Mouse (Mus musculus): ENCODE data around the gene Mrm3.
A peak's percentile ranks its signal among the peaks of the same experiment; 100 is the strongest.

The Mrm3 gene

DNA sequence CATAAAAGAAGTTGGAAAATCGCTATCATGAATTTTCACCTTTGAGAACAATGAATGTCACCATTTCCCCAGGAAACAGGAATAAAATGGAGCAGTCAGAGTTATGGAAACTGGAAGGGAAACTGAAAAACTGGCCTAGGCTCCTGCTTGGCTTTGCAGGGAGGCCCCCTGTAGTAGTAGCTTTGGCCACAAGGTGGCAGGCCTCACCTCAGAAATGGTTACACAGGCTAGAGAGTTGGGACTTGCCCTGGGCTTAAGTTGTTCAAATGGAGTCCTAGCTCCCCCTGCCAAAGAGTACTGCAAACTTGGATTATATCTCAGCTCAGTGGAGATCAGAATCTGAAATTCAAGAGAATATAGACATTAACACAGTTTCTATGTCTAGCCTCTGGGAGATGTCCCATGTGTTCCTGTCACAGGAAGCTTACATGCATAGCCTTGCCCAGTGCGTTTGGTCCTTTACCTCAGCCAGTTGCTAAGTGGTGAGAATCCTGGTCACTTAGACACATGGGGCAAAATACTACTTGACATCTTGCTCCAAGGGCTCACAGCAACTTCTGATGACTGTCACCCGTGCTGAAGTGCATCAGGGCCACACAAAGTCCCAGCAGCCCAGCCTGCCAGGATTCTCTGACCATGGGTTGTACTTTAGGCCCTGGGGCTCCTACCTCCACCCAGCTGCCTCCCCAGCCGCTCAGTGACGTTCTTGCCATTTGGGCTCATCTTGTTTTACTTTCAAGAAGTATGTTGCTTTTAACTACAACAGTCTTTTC lies 9.8 kb downstream of the Mrm3 start:
- peak; percentile 84 to 93 for DNase-seq

GRCm38 (mm10) chr11:76253918-76254264 lies 10.4 kb downstream of the Mrm3 start:
- no peak for DNase-seq

- DNase-seq, result no peak
These were observed 12.0 kb downstream of the Mrm3 start for GRCm38 (mm10) chr11:76255431-76256001.

- no peak for DNase-seq
These were observed 12.6 kb downstream of the Mrm3 start for GRCm38 (mm10) chr11:76256129-76256528.

DNA sequence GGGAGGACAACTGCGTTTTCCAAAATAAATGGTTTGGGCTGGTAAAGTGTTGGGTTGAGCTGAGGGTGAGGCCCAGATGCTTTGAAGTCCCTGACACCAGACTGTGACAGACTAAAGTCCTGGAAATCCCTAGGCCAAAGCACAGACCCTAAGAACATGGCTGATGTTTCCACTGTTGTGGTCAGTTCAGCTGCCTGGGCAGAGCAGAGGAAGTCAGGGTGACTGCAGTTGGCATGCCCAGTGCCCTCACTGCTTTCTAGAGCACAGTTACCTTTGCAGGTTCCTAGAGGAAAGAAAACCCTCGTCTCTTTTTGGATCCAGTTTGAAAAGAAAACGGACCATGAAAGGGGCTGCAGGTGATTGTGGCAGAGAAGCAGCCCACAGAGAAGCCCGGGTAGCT lies 13.9 kb downstream of the Mrm3 start:
- no peak for DNase-seq

- DNase-seq, result no peak
These were observed 15.0 kb downstream of the Mrm3 start for GRCm38 (mm10) chr11:76258511-76258910.

DNA sequence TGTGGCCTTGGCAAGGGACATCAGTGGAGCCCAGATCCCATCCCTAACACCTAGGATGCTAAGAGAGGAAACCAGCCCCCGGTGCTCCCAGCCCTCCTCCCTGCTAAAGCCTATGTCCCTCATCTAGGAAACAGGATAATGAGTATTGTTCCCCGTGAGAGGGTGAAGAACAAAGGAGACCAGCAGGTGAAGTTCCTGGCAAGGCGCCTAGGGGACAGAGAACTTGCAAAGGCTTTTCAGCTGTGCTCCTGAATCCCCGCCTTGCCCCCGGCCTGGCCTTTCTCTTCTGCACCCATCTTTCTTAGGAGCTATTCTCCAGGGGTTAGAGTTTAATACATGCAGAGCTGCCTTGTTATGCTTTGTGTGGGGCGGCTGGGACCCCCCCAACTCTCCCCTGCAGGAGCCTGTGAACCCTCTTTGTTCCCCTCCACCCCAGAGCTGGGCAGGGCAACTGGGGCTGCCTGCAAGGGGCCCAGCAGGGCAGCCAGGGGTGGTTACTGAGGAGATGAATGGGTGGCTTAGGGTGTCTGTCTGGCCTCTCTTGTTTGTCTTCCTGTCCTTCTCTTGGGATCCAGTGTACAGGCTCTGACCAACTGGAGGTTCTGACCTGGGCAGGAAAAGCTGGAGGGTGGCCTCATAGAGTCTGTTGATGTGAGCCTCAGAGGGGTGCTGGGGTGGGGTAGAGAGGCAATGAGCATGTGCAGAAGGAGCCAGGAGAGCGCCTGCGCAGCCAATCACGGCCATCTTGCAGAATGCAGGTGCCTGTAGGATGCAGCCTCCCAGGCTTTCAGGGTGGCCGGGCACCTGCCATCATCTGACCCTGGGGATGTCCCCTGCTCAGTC lies 16.9 kb downstream of the Mrm3 start:
- DNase-seq, result no peak

- peak; percentile 30 to 61 for DNase-seq
These were observed 17.7 kb downstream of the Mrm3 start for GRCm38 (mm10) chr11:76261224-76261623.

DNA sequence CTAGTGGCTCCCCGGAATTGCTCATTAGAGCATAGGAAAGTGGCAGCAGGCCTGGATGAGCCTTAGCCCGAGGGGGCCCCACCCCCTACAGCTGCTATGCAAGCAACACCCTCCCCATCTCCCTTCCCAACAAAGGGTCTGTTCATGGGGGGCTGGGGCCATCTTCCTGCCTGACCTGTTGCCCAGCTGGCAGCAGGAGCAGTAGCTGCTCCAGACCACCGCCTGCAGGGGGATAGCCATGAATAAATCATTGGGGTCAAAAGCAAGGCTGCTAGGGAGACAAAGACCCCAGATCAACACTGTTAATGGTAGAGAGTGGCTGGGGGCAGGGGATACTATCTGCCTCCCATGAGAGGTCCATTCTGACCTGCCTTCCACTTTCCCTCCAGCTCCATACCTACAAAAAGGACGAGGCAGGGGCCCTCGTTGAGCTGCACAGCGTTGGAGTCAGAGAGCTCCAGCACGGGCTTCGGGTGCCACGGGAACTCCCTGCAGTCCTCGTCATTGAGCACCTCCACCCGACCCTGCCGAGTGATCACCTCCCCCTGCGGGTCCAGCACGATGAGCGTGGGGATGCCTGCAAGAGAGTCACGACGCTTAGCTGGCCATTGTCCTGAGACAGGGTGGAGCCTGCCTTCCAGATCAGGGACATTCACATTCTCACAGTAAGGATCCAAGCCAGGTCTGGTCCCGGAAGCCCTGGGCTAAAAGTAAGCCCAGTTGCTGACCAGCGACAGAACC lies 19.3 kb downstream of the Mrm3 start:
- no peak for DNase-seq

DNA sequence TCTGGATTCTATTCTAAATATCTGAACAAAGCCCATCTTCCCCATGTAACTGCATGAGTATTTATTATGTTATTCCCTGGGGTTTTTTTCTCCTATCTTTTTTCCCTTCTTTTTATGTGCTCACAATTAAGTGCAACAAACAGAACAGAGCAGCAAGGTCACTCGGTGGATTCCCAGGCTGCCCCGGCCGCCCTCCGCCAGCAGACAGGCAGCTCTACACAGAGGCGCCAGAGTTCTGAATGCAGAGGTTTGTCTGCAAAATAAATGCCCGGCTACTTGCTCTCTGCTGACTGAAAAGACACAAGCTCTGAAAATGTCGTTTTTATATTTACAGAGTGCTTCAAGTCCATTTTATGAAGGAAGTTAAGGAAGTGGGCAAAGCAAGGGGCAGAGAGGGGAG lies 24.0 kb downstream of the Mrm3 start:
- DNase-seq, result no peak

GRCm38 (mm10) chr11:76268001-76268459 lies 24.5 kb downstream of the Mrm3 start:
- DNase-seq, result no peak

GRCm38 (mm10) chr11:76268521-76269065 lies 25.1 kb downstream of the Mrm3 start:
- DNase-seq, result no peak

GRCm38 (mm10) chr11:76272440-76272839 lies 28.9 kb downstream of the Mrm3 start:
- DNase-seq, result peak; percentile 42 to 69

GRCm38 (mm10) chr11:76278960-76279852 lies 35.7 kb downstream of the Mrm3 start:
- no peak for DNase-seq

- peak; percentile 52 to 74 for DNase-seq
These were observed 36.5 kb downstream of the Mrm3 start for GRCm38 (mm10) chr11:76279971-76280370.

- no peak for DNase-seq
These were observed 40.3 kb downstream of the Mrm3 start for GRCm38 (mm10) chr11:76283841-76284240.

DNA sequence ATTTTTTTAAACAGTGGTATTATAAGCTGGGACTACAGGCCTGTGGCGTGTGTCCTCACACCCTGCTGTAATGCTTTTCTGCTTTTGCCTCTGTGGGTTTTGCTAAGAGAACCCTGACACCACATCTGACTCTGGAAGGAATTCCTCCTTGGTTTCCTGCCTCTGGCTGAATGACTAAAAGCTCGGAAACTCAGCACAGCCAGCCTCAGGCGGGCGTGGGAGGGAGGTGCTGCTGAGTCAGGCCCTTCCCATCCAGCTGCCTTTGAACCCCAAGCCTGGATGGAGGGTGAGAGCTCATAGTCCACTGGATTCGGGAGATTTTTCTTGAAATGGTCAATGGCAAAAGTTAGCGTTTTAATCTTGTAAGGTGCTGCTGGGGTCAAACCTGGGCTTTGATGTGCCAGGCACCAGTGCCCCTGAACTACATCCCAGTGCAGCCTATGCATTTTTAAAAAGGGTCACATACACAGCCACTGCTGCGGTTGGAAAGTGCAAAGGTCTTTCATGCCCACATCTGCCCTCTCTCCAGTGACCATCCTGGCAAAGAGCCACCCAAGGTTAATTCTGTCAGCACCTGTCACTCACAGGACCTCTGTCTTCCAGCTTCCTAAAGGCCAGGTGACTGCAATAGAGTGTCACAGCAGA lies 42.0 kb downstream of the Mrm3 start:
- peak; percentile 80 to 83 for DNase-seq

DNA sequence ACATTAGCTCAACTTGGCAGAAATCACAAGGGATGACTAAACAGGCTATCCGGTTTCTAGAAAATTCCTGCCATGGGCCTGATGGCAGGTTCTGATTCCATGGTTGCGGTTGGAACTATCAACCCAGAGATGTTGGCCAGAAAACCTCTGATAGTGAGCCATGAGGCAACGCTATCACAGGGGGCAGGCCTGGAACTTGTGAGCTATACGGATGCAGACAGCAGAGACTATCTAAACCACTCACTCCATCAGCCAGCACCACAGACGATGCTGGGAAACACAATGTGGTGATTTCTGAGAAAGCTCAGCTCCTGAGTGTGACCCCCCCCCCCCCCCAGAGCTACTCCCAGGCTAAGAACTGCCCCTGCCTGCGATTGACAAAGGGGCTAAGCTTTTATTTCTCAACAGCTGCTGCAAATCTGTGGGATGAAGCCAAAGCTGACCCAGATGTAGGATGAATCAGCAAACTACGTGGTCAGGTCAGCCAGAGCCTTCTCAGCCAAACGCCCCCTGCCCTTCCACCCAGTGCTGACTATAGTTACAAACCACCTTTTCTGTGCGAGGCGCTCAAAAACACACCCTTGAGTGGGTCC lies 43.1 kb downstream of the Mrm3 start:
- DNase-seq, result no peak

- DNase-seq, result no peak
These were observed 43.8 kb downstream of the Mrm3 start for GRCm38 (mm10) chr11:76287301-76287700.

- no peak for DNase-seq
These were observed 45.1 kb downstream of the Mrm3 start for GRCm38 (mm10) chr11:76288645-76289044.

GRCm38 (mm10) chr11:76290367-76290766 lies 46.9 kb downstream of the Mrm3 start:
- DNase-seq, result no peak

Data from kidney, postnatal 36 days (tissue).